Mouse (Mus musculus): ENCODE results near the gene Plau.

DNA sequence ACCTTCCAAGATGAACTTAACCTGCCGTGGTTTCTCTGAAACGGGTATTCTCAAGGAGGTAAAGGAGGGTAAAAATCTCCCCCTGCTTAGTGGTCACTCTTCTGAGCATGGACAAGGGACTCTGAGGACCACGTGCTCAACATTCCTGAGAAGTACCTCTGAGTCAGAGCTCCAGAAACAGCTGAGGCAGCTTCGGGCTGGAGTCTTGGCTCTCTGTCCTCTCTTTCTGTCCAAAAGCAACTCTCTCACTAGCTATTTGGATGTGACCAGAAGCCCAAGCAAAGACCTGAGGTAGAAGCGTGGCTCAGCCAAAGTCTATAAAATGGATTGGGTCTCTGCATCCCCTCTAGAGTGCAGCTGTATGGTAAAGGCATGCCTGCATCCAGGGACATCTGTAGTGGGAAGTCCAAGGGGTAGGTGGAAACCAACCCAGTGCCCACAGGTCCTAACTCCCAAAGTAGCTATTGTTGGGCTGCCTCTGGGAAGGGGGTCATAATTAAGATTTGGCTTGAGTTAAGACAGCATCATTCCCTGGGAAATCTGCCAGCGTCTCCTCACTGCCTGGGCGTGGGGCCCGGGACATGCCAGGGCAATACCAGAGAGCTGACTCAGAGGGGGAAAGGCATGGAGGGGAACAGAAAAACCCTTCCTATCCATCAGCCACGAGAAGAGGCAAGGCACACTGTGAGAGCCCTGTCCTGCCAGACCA lies 31.3 kb upstream of the Plau start:
- TF ChIP-seq CTCF (IDR thresholded peaks at IDR 0.05; ENCODE audit: borderline replicate concordance, insufficient read depth, low read depth, low read length) (no peak), POLR2A (IDR thresholded peaks at IDR 0.05; ENCODE audit: borderline replicate concordance, insufficient read depth, low read length) (no peak)
